Mouse (Mus musculus): ENCODE results near the gene Anks1b. TPM values are rescaled to one million over a fixed set of nuclear protein-coding genes. Genes with fewer than 3 reads are reported as not detected.

The Anks1b gene
- polyA plus RNA-seq, 1 experiment from 2014 or later, result 0.21 TPM

DNA sequence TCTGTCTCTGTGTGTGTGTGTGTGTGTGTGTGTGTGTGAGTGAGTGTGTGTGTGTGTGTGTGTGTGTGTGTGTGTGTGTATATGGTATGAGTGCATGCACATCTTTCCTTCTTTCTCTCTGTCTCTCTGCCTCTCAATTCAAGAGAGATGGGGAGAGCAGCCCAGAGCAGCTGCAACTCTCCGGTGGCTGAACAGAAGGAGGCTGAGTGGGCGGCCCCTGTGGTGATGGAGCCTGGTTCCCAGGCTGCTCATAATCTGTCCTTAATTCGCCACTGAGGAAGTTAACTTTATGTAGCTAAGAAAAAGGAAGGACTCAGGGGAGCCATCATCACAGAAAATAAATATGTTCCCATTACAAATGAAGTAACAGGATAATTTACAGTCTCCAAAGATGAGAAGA is 723.3 kb downstream of the Anks1b start:
- no peaks in the 10 kb centered on the region for H3K4me1 ChIP-seq (ENCODE audit: insufficient read depth, low read depth, low read length)
- H3K4me2 ChIP-seq (replicated peaks; ENCODE audit: low read depth, low read length), result no peak overlapping the region
- WGBS, result 27% methylated on average over 3 of the region's 3 CpGs
- ATAC-seq (no peak), DNase-seq (ENCODE audit: low spot score) (no peak)
- TF ChIP-seq CTCF (IDR thresholded peaks at IDR 0.05), result no peak
- no peak for TF ChIP-seq EP300 (IDR thresholded peaks at IDR 0.05)
- H3K27me3 ChIP-seq (replicated peaks; ENCODE audit: insufficient read depth, low read length), result no peaks in the 10 kb centered on the region
- no peaks in the 10 kb centered on the region for H3K36me3 ChIP-seq (ENCODE audit: insufficient read depth, low read length)
- no peaks in the 10 kb centered on the region for H3K9me3 ChIP-seq (ENCODE audit: low read length)
- no peak overlapping the region for H3K27ac ChIP-seq (ENCODE audit: low read length)
- H3K4me3 ChIP-seq (ENCODE audit: low read depth, low read length), result no peak overlapping the region
- H3K9ac ChIP-seq (replicated peaks; ENCODE audit: low read depth), result no peak overlapping the region

GRCm38 (mm10) chr10:90599149-90599548 is 725.8 kb downstream of the Anks1b start:
- H3K36me3 ChIP-seq (ENCODE audit: insufficient read depth, low read length), result no peaks in the 10 kb centered on the region
- no peak overlapping the region for H3K4me3 ChIP-seq (ENCODE audit: low read depth, low read length)
- H3K9me3 ChIP-seq (ENCODE audit: low read length), result no peaks in the 10 kb centered on the region
- no peak overlapping the region for H3K9ac ChIP-seq (replicated peaks; ENCODE audit: low read depth)
- TF ChIP-seq CTCF (IDR thresholded peaks at IDR 0.05), result no peak
- TF ChIP-seq EP300 (IDR thresholded peaks at IDR 0.05), result no peak
- H3K4me1 ChIP-seq (ENCODE audit: insufficient read depth, low read depth, low read length), result no peaks in the 10 kb centered on the region
- no peak overlapping the region for H3K4me2 ChIP-seq (replicated peaks; ENCODE audit: low read depth, low read length)
- no peak overlapping the region for H3K27ac ChIP-seq (ENCODE audit: low read length)
- ATAC-seq (no peak), DNase-seq (ENCODE audit: low spot score) (no peak)
- no peaks in the 10 kb centered on the region for H3K27me3 ChIP-seq (replicated peaks; ENCODE audit: insufficient read depth, low read length)

- Histone ChIP-seq H3K4me1 (ENCODE audit: insufficient read depth, low read depth, low read length) (no peaks in the 10 kb centered on the region), H3K27ac (ENCODE audit: low read length) (no peak overlapping the region), H3K9ac (replicated peaks; ENCODE audit: low read depth) (no peak overlapping the region), H3K4me2 (replicated peaks; ENCODE audit: low read depth, low read length) (no peak overlapping the region), H3K4me3 (ENCODE audit: low read depth, low read length) (no peak overlapping the region), H3K27me3 (replicated peaks; ENCODE audit: insufficient read depth, low read length) (no peaks in the 10 kb centered on the region), H3K36me3 (ENCODE audit: insufficient read depth, low read length) (no peaks in the 10 kb centered on the region), H3K9me3 (ENCODE audit: low read length) (no peaks in the 10 kb centered on the region)
- ATAC-seq (no peak), DNase-seq (ENCODE audit: low spot score) (no peak)
- TF ChIP-seq EP300 (IDR thresholded peaks at IDR 0.05) (no peak), CTCF (IDR thresholded peaks at IDR 0.05) (no peak)
- 88% methylated on average over 14 of the region's 14 CpGs for WGBS
These were observed 726.6 kb downstream of the Anks1b start for GRCm38 (mm10) chr10:90599726-90600531.

- no peaks in the 10 kb centered on the region for H3K4me1 ChIP-seq (ENCODE audit: insufficient read depth, low read depth, low read length)
- WGBS, result 58% methylated on average over 3 of the region's 3 CpGs
- no peak overlapping the region for H3K9ac ChIP-seq (replicated peaks; ENCODE audit: low read depth)
- TF ChIP-seq CTCF (IDR thresholded peaks at IDR 0.05) (no peak), EP300 (IDR thresholded peaks at IDR 0.05) (no peak)
- no peaks in the 10 kb centered on the region for H3K36me3 ChIP-seq (ENCODE audit: insufficient read depth, low read length)
- H3K27ac ChIP-seq (ENCODE audit: low read length), result no peak overlapping the region
- no peaks in the 10 kb centered on the region for H3K9me3 ChIP-seq (ENCODE audit: low read length)
- H3K4me2 ChIP-seq (replicated peaks; ENCODE audit: low read depth, low read length), result no peak overlapping the region
- DNase-seq (ENCODE audit: low spot score) (no peak), ATAC-seq (no peak)
- no peaks in the 10 kb centered on the region for H3K27me3 ChIP-seq (replicated peaks; ENCODE audit: insufficient read depth, low read length)
- H3K4me3 ChIP-seq (ENCODE audit: low read depth, low read length), result no peak overlapping the region
These were observed 734.3 kb downstream of the Anks1b start for GRCm38 (mm10) chr10:90607586-90607985.

- ATAC-seq (no peak), DNase-seq (ENCODE audit: low spot score) (no peak)
- Histone ChIP-seq H3K4me1 (ENCODE audit: insufficient read depth, low read depth, low read length) (no peaks in the 10 kb centered on the region), H3K27ac (ENCODE audit: low read length) (no peak overlapping the region), H3K4me3 (ENCODE audit: low read depth, low read length) (no peak overlapping the region), H3K9ac (replicated peaks; ENCODE audit: low read depth) (no peak overlapping the region), H3K36me3 (ENCODE audit: insufficient read depth, low read length) (no peaks in the 10 kb centered on the region), H3K4me2 (replicated peaks; ENCODE audit: low read depth, low read length) (no peak overlapping the region), H3K9me3 (ENCODE audit: low read length) (no peaks in the 10 kb centered on the region), H3K27me3 (replicated peaks; ENCODE audit: insufficient read depth, low read length) (no peaks in the 10 kb centered on the region)
- 89% methylated on average over 7 of the region's 7 CpGs for WGBS
- TF ChIP-seq CTCF (IDR thresholded peaks at IDR 0.05), result no peak
- TF ChIP-seq EP300 (IDR thresholded peaks at IDR 0.05), result no peak
These were observed 736.1 kb downstream of the Anks1b start for GRCm38 (mm10) chr10:90609437-90609836.

DNA sequence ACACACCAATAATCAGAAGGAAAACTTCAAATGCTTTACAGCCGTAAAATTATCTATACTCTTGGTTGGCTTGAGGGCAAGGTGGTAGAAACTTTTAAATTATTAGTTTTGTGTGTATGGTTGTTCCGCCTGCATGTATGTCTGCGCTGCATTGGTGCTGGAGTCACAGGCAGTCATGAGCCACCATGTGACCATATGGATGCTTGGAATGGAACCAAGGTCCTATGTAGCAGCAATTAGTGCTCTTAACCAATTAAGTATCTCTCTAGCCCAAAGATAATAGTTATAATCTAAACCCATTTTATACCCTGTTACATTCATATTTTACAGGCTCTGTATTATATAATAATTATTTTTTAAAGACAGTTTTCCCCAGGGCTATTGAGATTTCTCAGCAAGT is 739.7 kb downstream of the Anks1b start:
- Histone ChIP-seq H3K27me3 (replicated peaks; ENCODE audit: insufficient read depth, low read length) (no peaks in the 10 kb centered on the region), H3K4me2 (replicated peaks; ENCODE audit: low read depth, low read length) (no peak overlapping the region), H3K9me3 (ENCODE audit: low read length) (no peaks in the 10 kb centered on the region), H3K27ac (ENCODE audit: low read length) (no peak overlapping the region), H3K4me1 (ENCODE audit: insufficient read depth, low read depth, low read length) (no peaks in the 10 kb centered on the region), H3K4me3 (ENCODE audit: low read depth, low read length) (no peak overlapping the region), H3K9ac (replicated peaks; ENCODE audit: low read depth) (no peak overlapping the region), H3K36me3 (ENCODE audit: insufficient read depth, low read length) (no peaks in the 10 kb centered on the region)
- TF ChIP-seq CTCF (IDR thresholded peaks at IDR 0.05) (no peak), EP300 (IDR thresholded peaks at IDR 0.05) (no peak)
- DNase-seq (ENCODE audit: low spot score) (no peak), ATAC-seq (no peak)
- WGBS, result 82% methylated on average over 3 of the region's 3 CpGs

All from lung, postnatal 0 days (tissue).